Mouse (Mus musculus) lung, postnatal 25 days (tissue): ENCODE results near the gene Lypd8.

Source experiments
- DNase-seq: peaks from one replicate; pipeline ENCODE4 v3.0.0; 2022; ENCODE audit warnings: low spot score

The Lypd8 gene

GRCm38 (mm10) chr11:58399985-58400645 is 21.3 kb downstream of the Lypd8 start:
- DNase-seq, result no peak

- no peak for DNase-seq
Measured at GRCm38 (mm10) chr11:58400655-58401054, 21.8 kb downstream of the Lypd8 start.

- DNase-seq, result no peak
Measured at GRCm38 (mm10) chr11:58408066-58408465, 29.2 kb downstream of the Lypd8 start.

- DNase-seq, result no peak
Measured at GRCm38 (mm10) chr11:58418336-58418735, 39.5 kb downstream of the Lypd8 start.

- no peak for DNase-seq
Measured at GRCm38 (mm10) chr11:58420815-58421214, 42.0 kb downstream of the Lypd8 start, which contains the start of gene 1810065E05Rik. Gene 1810065E05Rik (plus strand): TSS chr11:58421111.

- no peak for DNase-seq
Measured at GRCm38 (mm10) chr11:58432259-58432658, 53.4 kb downstream of the Lypd8 start, which contains the start of gene Gm12253. Gene Gm12253 (plus strand): TSS chr11:58432559.

GRCm38 (mm10) chr11:58437866-58438265 is 59.0 kb downstream of the Lypd8 start:
- DNase-seq, result no peak
